Mouse (Mus musculus) bone marrow macrophage, adult 2 months (primary cell): ENCODE measurements around the gene Stk39.

Experiments used
- CTCF ChIP-seq: IDR thresholded peaks from 2 replicates; pipeline ENCODE4 v1.5.1; 2012; ENCODE audit warnings: low read depth, mild to moderate bottlenecking, low read length, moderate library complexity
- POLR2A ChIP-seq: IDR thresholded peaks from 2 replicates; pipeline ENCODE4 v1.6.1; 2012; ENCODE audit warnings: mild to moderate bottlenecking, low read depth, low read length, borderline replicate concordance

GRCm38 (mm10) chr2:68376660-68377059 lies 95.4 kb downstream of the Stk39 start:
- TF ChIP-seq CTCF, result no peak
- no peak for TF ChIP-seq POLR2A
